In genomic region chr1:63756005-63756404, GRCm38 (mm10) we compare ENCODE assay signal across 22 mouse cellular contexts. TPM values are rescaled to one million over a fixed set of nuclear protein-coding genes. Genes with fewer than 3 reads are reported as not detected.
"Had no signal": no experiment of that assay in that cellular context is flagged by ENCODE, and none has a peak within 500 bp of the region (broad histone marks: within the 10 kb centered on the region; RNA-seq: fewer than 3 reads in every experiment).

No protein-coding gene starts in this region.

- H3K27ac ChIP-seq: kidney, embryonic 15.5 days; limb, embryonic 13.5 days; liver, embryonic 12.5 days; liver, embryonic 15.5 days; midbrain, embryonic 10.5 days; midbrain, embryonic 13.5 days had no signal

- H3K4me3 ChIP-seq: kidney, embryonic 15.5 days; limb, embryonic 13.5 days; liver, embryonic 12.5 days; liver, embryonic 15.5 days; midbrain, embryonic 10.5 days; midbrain, embryonic 13.5 days had no signal

- H3K9ac ChIP-seq: kidney, embryonic 15.5 days; limb, embryonic 13.5 days; liver, embryonic 12.5 days; liver, embryonic 15.5 days; midbrain, embryonic 13.5 days had no signal

- H3K4me1 ChIP-seq: kidney, embryonic 15.5 days; liver, embryonic 12.5 days; liver, embryonic 15.5 days; midbrain, embryonic 13.5 days had no signal

- ATAC-seq: liver, embryonic 12.5 days; midbrain, embryonic 13.5 days had no signal

- H3K4me2 ChIP-seq: kidney, embryonic 15.5 days; limb, embryonic 13.5 days; liver, embryonic 12.5 days; liver, embryonic 15.5 days; midbrain, embryonic 13.5 days had no signal

- H3K9me3 ChIP-seq: kidney, embryonic 15.5 days; limb, embryonic 13.5 days; liver, embryonic 12.5 days; liver, embryonic 15.5 days; midbrain, embryonic 10.5 days; midbrain, embryonic 13.5 days had no signal

- DNase-seq: kidney, adult 8-10 months; kidney, postnatal 10 days; kidney, postnatal 36 days; left cerebral cortex, postnatal 4 days; liver; lung, adult 2 months; lung, postnatal 14 days; lung, postnatal 4 days; thymus, adult 18-20 months; thymus, postnatal 36 days had no signal

- H3K27me3 ChIP-seq: kidney, embryonic 15.5 days; limb, embryonic 13.5 days; liver, embryonic 12.5 days; liver, embryonic 15.5 days; midbrain, embryonic 13.5 days had no signal

RNA-seq across cellular contexts. Expression of gene 4933402D24Rik, which starts 13.1 kb away (rescaled TPM):
- total RNA-seq: megakaryocyte progenitor cell, adult 5-6 weeks; midbrain, postnatal 0 days had no signal
- polyA plus RNA-seq: liver, embryonic 12.5 days; liver, embryonic 15.5 days; lung, adult 2 months; lung, embryonic 16.5 days; small intestine, adult 2 months; spleen, adult 2 months; stomach, embryonic 16.5 days had no signal

RNA-seq across cellular contexts. Expression of gene Mdh1b, which starts 25.9 kb away (rescaled TPM):
- total RNA-seq: megakaryocyte progenitor cell, adult 5-6 weeks; midbrain, postnatal 0 days had no signal
- polyA plus RNA-seq: limb, embryonic 13.5 days; liver, embryonic 15.5 days; small intestine, adult 2 months; spleen, adult 2 months; stomach, embryonic 16.5 days had no signal
